Mouse (Mus musculus) adrenal gland, postnatal 25 days (tissue): ENCODE data around the gene Fermt1. TPM values are rescaled to one million over a fixed set of nuclear protein-coding genes. Genes with fewer than 3 reads are reported as not detected.

Experiments
- DNase-seq: peaks from one replicate; pipeline ENCODE4 v3.0.0; 2021; ENCODE audit warnings: mixed read lengths
- long read RNA-seq: library from polyadenylated mRNA; stranded (forward); transcript quantifications from one replicate; pipeline ENCODE4 v2.0.0, GENCODE M21; 2021
- total RNA-seq: library from RNA; stranded (reverse); gene quantifications from 2 replicates; pipeline ENCODE4 v1.2.3, GENCODE M21; 2021

The Fermt1 gene
- total RNA-seq: not detected in 2 replicates
- long read RNA-seq: 0 reads

- peak; percentile 10 for DNase-seq
Measured at GRCm38 (mm10) chr2:132945326-132946207, at the start of gene Fermt1. TSS of gene Fermt1 (minus strand) at chr2:132945906.

GRCm38 (mm10) chr2:132992659-132993531, 47.2 kb upstream of the Fermt1 start:
- peak; percentile 58 for DNase-seq

DNA sequence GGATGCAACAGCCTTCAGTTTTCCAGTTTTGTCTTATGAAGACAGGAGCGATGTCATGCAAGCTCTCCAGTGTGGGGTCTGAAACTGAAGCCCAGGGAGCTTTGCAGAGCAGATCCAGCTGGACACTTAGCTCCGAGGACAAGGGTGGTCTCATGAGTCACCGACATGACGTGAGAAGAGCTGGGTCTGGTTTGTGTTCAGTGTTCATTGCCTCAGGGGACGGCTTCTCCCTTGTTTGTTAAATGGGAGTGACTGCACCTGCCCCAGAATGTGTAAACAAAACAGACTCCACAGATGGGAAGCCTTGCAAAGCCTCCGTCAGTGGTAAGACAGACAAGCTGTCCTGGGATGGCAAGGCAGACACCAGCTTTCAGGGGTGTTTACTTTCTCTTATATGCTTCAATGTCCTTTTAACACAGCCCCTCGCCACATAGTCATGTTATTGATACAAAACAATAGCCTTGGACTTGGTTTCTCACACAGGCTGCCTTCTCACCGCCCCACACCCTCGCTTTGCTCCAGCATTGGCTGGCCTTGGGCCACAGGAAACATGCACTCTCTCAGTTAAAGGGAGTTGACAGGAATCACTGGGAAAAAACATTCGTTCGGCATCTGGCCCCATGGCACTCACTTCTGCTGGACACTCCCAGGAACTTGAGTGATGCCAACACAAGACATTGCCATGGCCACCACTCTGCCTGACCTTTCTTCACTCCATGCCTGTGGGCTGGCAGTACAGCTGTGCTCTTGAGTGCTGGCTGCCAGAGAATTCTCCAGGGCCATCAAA, 44.3 kb upstream of the Fermt1 start:
- DNase-seq: no peak

- no peak for DNase-seq
Measured at GRCm38 (mm10) chr2:132973346-132973745, 27.6 kb upstream of the Fermt1 start.

- DNase-seq: no peak
Measured at GRCm38 (mm10) chr2:132970772-132971173, 25.1 kb upstream of the Fermt1 start.

DNA sequence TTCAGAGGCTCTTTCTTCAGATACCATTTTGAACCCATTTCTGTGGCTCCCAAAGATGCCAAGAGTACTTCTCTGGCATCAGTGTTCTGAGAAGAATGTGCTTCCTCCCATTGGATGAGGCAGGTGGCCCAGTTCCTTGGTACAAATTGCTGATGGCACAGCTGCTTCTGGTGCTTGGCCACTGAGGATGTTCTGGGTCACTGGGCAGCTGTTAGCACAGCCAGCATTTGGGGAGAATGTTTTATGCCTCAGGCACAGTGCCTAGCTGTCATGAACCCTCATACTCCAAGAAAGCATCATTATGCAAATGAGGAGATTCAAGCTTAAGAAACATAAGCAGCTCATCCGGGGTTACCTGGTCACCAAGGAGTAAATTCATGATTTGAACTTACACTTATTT, 12.1 kb upstream of the Fermt1 start:
- DNase-seq: no peak

DNA sequence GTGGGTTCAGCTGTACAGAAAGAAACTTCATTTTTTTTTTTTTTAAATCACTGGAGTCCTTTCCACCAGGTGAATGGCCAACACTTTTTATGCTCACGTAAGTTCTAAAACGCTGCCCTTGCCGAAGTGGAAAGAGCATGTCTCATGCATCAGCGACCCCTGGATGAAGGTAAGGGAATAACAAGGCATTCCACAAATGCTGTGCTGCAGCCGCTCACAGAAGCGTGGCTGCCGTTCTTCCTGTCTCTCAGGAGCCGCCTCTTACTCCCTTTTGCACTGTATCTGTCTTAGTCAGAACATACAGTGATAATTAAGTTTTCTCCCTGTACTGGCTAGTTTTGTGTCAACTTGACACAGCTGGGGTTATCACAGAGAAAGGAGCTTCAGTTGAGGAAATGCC, 6.5 kb upstream of the Fermt1 start:
- no peak for DNase-seq

- no peak for DNase-seq
Measured at GRCm38 (mm10) chr2:132948174-132948573, 2.5 kb upstream of the Fermt1 start.

- no peak for DNase-seq
Measured at GRCm38 (mm10) chr2:132946976-132947375, 1.3 kb upstream of the Fermt1 start.

- DNase-seq: no peak
Measured at GRCm38 (mm10) chr2:132944711-132945325, 888 bp downstream of the Fermt1 start.

- no peak for DNase-seq
Measured at GRCm38 (mm10) chr2:132943997-132944396, 1.7 kb downstream of the Fermt1 start.

DNA sequence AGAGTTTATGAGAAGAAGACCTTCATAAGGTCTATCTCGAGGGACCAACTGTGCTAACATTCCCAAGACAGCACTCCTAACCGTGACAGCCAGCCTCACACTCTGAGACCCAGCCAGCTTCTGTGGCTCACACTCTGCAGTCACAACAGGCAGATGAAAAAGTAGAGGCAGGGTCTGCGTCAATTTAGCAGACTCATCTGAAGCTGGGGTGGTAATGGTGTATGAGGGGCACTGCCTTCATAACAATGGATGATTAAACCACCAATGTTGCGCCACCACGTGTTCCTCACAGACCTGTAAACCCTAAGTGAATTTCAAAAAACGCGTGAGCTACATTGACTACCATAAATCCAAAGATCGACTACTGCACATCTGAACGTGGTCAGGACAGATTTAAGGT, 2.1 kb downstream of the Fermt1 start:
- DNase-seq: no peak

DNA sequence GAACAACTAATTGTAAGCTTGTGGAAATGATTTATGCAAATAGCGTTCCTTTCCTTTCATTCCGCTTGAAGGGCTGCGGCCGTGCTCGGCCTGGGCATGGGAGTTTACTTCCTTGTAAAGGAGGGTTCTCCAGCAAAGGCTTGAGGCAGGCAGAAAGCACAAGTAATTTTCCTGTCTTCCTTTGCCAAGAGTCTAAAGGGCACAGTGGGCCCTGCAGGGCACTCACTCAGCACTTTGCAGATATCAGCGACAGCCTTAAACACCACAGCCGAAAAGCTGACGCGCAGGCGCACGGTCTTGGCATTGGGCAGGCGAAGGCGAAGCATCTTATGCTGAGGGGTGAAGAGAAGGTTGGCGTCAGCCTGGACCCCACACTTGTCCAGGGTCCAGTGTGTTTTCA, 6.7 kb downstream of the Fermt1 start:
- DNase-seq: no peak

GRCm38 (mm10) chr2:132936176-132936575, 9.5 kb downstream of the Fermt1 start:
- no peak for DNase-seq

DNA sequence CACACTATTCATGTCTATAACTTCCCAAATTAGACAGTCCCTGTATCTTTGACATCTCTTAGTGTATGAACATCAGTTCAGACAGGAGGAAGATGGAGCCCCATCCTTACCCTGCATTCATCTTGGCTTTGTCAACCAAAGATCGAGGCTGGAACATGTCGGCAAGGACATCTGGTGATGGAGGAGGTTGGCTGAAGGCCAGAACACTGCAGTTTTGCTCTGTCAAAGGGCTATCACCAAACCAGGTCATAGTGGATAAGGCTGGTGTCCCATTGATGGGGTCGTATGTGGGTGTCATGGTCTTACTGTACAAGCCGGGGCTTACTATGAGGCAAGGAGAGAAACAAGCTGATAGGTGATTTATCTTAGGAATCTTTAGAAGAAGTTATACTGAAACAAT, 11.0 kb downstream of the Fermt1 start:
- DNase-seq: no peak

- DNase-seq: no peak
Measured at GRCm38 (mm10) chr2:132934142-132934541, 11.6 kb downstream of the Fermt1 start.

GRCm38 (mm10) chr2:132928999-132929398, 16.7 kb downstream of the Fermt1 start:
- DNase-seq: no peak

DNA sequence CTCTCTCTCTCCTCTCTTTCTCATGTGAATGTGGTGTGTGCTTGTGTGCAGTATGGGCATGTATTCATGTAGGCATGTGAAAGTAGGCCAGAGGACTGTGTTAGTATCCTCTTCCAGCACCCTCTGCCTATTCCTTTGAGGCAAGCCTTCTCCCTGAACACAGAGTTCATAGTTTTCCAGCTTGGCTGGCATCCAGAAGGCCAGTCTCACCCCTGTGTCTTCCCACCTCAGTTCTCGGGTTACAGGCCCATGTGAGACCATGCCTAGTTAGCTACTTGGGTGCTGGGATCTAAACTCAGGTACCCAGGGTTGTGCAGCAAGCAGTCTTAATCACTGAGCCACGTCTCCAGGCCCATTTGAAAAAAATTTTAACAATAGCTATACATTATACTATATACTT, 17.8 kb downstream of the Fermt1 start:
- DNase-seq: no peak

GRCm38 (mm10) chr2:132927298-132927697, 18.4 kb downstream of the Fermt1 start:
- no peak for DNase-seq

GRCm38 (mm10) chr2:132923290-132924085, 22.2 kb downstream of the Fermt1 start:
- DNase-seq: no peak
